Mouse (Mus musculus) lung, embryonic 15.5 days (tissue): ENCODE results near the gene Klhdc7b. TPM values are rescaled to one million over a fixed set of nuclear protein-coding genes. Genes with fewer than 3 reads are reported as not detected.

Experiments
- ATAC-seq: fragments of 200-750 bp; cut with Nextera tagmentation; 2 replicates; pipeline ENCODE4 v1.8.0; 2017; ENCODE audit warnings: moderate number of reproducible peaks, borderline replicate concordance; ENCODE audit not compliant: low FRiP score, low TSS enrichment; ENCODE audit errors: extremely low read depth
- H3K27ac ChIP-seq: fragments of 300-500 bp; sonication (generic); 2 replicates; pipeline ENCODE4 v1.5.1; 2015; ENCODE audit warnings: moderate library complexity, mild to moderate bottlenecking, inconsistent platforms
- H3K27me3 ChIP-seq: fragments of 300-500 bp; sonication (generic); 2 replicates; pipeline ENCODE4 v1.6.1; 2015; ENCODE audit warnings: inconsistent platforms
- H3K36me3 ChIP-seq: fragments of 300-500 bp; sonication (generic); 2 replicates; pipeline ENCODE4 v1.6.1; 2015; ENCODE audit warnings: inconsistent platforms
- H3K4me1 ChIP-seq: fragments of 300-500 bp; sonication (generic); 2 replicates; pipeline ENCODE4 v1.6.1; 2015; ENCODE audit warnings: inconsistent platforms
- H3K4me2 ChIP-seq: fragments of 300-500 bp; sonication (generic); 2 replicates; pipeline ENCODE4 v1.6.1; 2015; ENCODE audit warnings: inconsistent platforms, mild to moderate bottlenecking, moderate library complexity
- H3K4me3 ChIP-seq: fragments of 300-500 bp; sonication (generic); 2 replicates; pipeline ENCODE4 v1.5.1; 2015; ENCODE audit warnings: mild to moderate bottlenecking, inconsistent platforms
- H3K9ac ChIP-seq: fragments of 300-500 bp; sonication (generic); 2 replicates; pipeline ENCODE4 v1.6.1; 2015; ENCODE audit warnings: inconsistent platforms
- H3K9me3 ChIP-seq: fragments of 300-500 bp; sonication (generic); 2 replicates; pipeline ENCODE4 v1.6.1; 2016; ENCODE audit warnings: inconsistent platforms
- whole genome bisulfite sequencing: fragments of 180-500 bp; shearing (Covaris S2); methylation state at CpG from one replicate; pipeline ENCODE4 v1.1.7; 2015; 5-methylcytosine and 5-hydroxymethylcytosine counted together
- polyA plus RNA-seq: library from polyadenylated mRNA; unstranded; fragments of >200 nt; fragmentation: Nextera tagmentation; extraction: Ambion mirVana; gene quantifications from 2 replicates; pipeline ENCODE4 v1.2.1, GENCODE M21; 2015

The Klhdc7b gene
- polyA plus RNA-seq, 1 experiment from 2014 or later: not detected

GRCm38 (mm10) chr15:89355241-89356187, 29.2 kb upstream of the Klhdc7b start, which contains the start of the genes Lmf2 and Ncaph2:
Lmf2 (minus strand) TSS chr15:89355659.
Ncaph2 (plus strand) TSS chr15:89355719.
- Histone ChIP-seq H3K9ac (peak within 1 kb of the TSS; percentile 91), H3K4me1 (peaks cover 31% of the 10 kb centered on the region), H3K9me3 (no peaks in the 10 kb centered on the region), H3K36me3 (peaks cover 48% of the 10 kb centered on the region), H3K27ac (peak within 1 kb of the TSS; percentile 91), H3K27me3 (no peaks in the 10 kb centered on the region), H3K4me3 (peak within 1 kb of the TSS; percentile 81), H3K4me2 (peak within 1 kb of the TSS; percentile 77)
- WGBS: under 1% methylated on average over 63 of the region's 64 CpGs
- ATAC-seq: peak; percentile 91

DNA sequence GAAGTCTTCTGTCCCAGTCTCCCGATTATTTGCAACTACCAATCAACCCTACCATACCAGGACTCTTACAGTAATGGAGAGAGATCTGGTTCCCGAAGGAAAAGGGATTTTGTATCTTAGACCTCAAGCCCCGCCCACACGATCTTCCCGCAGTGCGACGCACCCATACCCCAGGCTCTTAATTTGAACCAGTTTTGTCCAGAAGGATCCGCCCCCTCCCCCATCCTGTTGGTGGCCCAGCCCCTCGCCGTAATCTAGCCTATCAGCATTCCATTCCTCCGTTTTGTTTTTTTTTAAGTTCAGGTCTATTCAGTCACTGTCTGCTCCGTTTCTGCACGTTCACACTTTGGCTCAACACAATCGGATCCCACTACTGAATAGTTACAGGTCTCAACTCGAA, 28.3 kb upstream of the Klhdc7b start:
- WGBS: under 1% methylated on average over 15 of the region's 15 CpGs
- Histone ChIP-seq H3K9me3 (no peaks in the 10 kb centered on the region), H3K4me1 (peaks cover 31% of the 10 kb centered on the region), H3K9ac (peak overlapping the region; percentile 91), H3K27ac (peak overlapping the region; percentile 91), H3K4me3 (peak overlapping the region; percentile 81), H3K4me2 (peak overlapping the region; percentile 55), H3K36me3 (peaks cover 48% of the 10 kb centered on the region), H3K27me3 (no peaks in the 10 kb centered on the region)
- peak; percentile 66; the same call in 1 of the 2 replicates for ATAC-seq

GRCm38 (mm10) chr15:89358784-89359183, 25.9 kb upstream of the Klhdc7b start:
- no peak overlapping the region for H3K4me3 ChIP-seq
- WGBS: 73% methylated on average over 3 of the region's 3 CpGs
- H3K9me3 ChIP-seq: no peaks in the 10 kb centered on the region
- no peak overlapping the region for H3K9ac ChIP-seq
- peaks cover 49% of the 10 kb centered on the region for H3K36me3 ChIP-seq
- no peaks in the 10 kb centered on the region for H3K27me3 ChIP-seq
- H3K4me2 ChIP-seq: no peak overlapping the region
- no peak overlapping the region for H3K27ac ChIP-seq
- ATAC-seq: no peak
- peaks cover 31% of the 10 kb centered on the region for H3K4me1 ChIP-seq

DNA sequence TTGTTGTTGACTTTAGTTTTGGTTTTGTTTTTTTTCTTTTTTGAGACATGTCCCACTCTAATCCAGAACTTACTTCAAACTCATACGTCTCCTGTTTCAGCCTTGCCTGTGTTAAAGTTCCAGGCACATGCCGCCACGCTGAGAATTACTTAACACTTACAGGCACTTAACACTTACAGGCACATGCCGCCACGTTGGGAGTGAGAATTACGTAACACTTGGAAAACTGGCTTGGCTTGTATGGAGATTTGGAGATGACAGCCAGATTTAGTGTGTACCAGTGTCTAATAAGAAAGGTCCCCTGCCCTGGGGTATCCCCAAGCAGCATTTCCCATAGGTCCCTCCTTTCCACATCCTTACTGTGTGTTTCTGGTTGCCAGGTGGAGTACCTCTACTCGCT, 21.7 kb upstream of the Klhdc7b start:
- Histone ChIP-seq H3K27ac (no peak overlapping the region), H3K9me3 (no peaks in the 10 kb centered on the region), H3K36me3 (peaks cover 87% of the 10 kb centered on the region), H3K4me2 (no peak overlapping the region), H3K9ac (no peak overlapping the region), H3K4me3 (no peak overlapping the region), H3K27me3 (no peaks in the 10 kb centered on the region), H3K4me1 (peaks cover 10% of the 10 kb centered on the region; the same call in 1 of the 2 replicates)
- WGBS: 71% methylated on average over 7 of the region's 7 CpGs
- ATAC-seq: no peak

GRCm38 (mm10) chr15:89365141-89365551, 19.6 kb upstream of the Klhdc7b start:
- Histone ChIP-seq H3K36me3 (peaks cover 99% of the 10 kb centered on the region), H3K4me2 (no peak overlapping the region), H3K27me3 (no peaks in the 10 kb centered on the region), H3K4me3 (no peak overlapping the region), H3K9me3 (no peaks in the 10 kb centered on the region), H3K27ac (no peak overlapping the region), H3K9ac (no peak overlapping the region), H3K4me1 (no peaks in the 10 kb centered on the region)
- no peak for ATAC-seq
- WGBS: 89% methylated on average over 4 of the region's 4 CpGs

DNA sequence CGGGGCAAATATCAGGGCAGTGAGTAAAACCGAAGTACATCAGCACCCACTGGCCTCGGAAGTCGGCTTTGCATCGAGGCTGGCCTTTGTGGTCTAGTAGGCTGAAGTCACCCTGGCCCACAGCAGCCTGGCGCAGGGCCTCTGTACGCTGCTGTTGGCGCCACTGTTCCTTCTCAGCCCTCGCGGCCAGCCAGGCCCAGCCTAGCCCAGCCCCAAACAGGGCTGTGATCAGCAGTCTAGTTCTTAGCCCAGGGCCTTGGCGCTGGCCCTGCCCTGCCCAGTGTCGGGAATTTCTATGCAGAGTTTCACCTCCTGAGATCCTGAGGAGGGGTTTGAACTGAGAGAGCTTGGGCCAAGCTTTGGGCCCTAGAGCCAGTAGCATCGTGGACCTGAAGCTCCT, 12.6 kb upstream of the Klhdc7b start:
- no peaks in the 10 kb centered on the region for H3K9me3 ChIP-seq
- peaks cover 57% of the 10 kb centered on the region for H3K36me3 ChIP-seq
- H3K4me2 ChIP-seq: no peak overlapping the region
- no peak for ATAC-seq
- no peak overlapping the region for H3K27ac ChIP-seq
- H3K4me1 ChIP-seq: peaks cover 15% of the 10 kb centered on the region
- no peak overlapping the region for H3K4me3 ChIP-seq
- H3K27me3 ChIP-seq: peaks cover 14% of the 10 kb centered on the region
- H3K9ac ChIP-seq: no peak overlapping the region
- WGBS: 83% methylated on average over 13 of the region's 13 CpGs

DNA sequence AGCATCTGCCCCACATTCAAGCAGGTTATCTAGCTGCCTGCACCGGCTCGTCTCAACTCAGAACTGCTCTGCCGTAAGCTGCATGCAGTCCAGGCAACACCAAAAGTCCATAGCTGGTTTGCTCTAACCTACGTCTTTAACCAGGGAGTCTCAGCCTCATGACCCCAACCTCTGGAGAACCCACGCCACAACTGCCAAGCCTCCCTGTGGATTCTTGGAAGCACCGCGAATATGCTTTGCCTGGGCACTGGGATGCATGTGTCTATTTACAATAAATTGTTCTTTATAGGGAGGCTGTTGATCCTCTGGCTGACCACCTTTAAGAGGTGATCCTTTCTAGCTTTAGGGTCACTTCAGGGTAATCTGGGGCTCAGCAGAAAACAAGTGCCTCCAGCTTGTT, 12.2 kb upstream of the Klhdc7b start:
- peak overlapping the region; percentile 93; the same call in 1 of the 2 replicates for H3K27ac ChIP-seq
- peaks cover 52% of the 10 kb centered on the region for H3K36me3 ChIP-seq
- H3K4me1 ChIP-seq: peaks cover 15% of the 10 kb centered on the region
- H3K4me3 ChIP-seq: peak overlapping the region; percentile 64; the same call in 1 of the 2 replicates
- H3K4me2 ChIP-seq: peak overlapping the region; percentile 84
- H3K27me3 ChIP-seq: peaks cover 19% of the 10 kb centered on the region
- no peaks in the 10 kb centered on the region for H3K9me3 ChIP-seq
- H3K9ac ChIP-seq: no peak overlapping the region
- 72% methylated on average over 7 of the region's 7 CpGs for WGBS
- no peak for ATAC-seq

- Histone ChIP-seq H3K9me3 (no peaks in the 10 kb centered on the region), H3K27ac (peak overlapping the region; percentile 93), H3K4me2 (peak overlapping the region; percentile 84), H3K4me3 (peak overlapping the region; percentile 64), H3K36me3 (peaks cover 46% of the 10 kb centered on the region), H3K4me1 (peaks cover 15% of the 10 kb centered on the region), H3K27me3 (peaks cover 25% of the 10 kb centered on the region), H3K9ac (peak overlapping the region; percentile 77)
- under 1% methylated on average over 35 of the region's 35 CpGs for WGBS
- peak; percentile 84 for ATAC-seq
These were observed 11.5 kb upstream of the Klhdc7b start for GRCm38 (mm10) chr15:89373027-89373761.

GRCm38 (mm10) chr15:89373762-89374248, 10.9 kb upstream of the Klhdc7b start, which contains the start of gene Sco2:
Sco2 (minus strand) TSS chr15:89373846.
- H3K36me3 ChIP-seq: peaks cover 39% of the 10 kb centered on the region
- no peaks in the 10 kb centered on the region for H3K9me3 ChIP-seq
- H3K4me3 ChIP-seq: peak within 1 kb of the TSS; percentile 64
- peaks cover 20% of the 10 kb centered on the region for H3K4me1 ChIP-seq
- ATAC-seq: peak; percentile 74
- peak within 1 kb of the TSS; percentile 93 for H3K27ac ChIP-seq
- H3K27me3 ChIP-seq: peaks cover 31% of the 10 kb centered on the region
- H3K9ac ChIP-seq: peak within 1 kb of the TSS; percentile 77
- peak within 1 kb of the TSS; percentile 84 for H3K4me2 ChIP-seq
- under 1% methylated on average over 42 of the region's 42 CpGs for WGBS

GRCm38 (mm10) chr15:89374340-89374739, 10.4 kb upstream of the Klhdc7b start:
- peak overlapping the region; percentile 93; the same call in 1 of the 2 replicates for H3K27ac ChIP-seq
- H3K9me3 ChIP-seq: no peaks in the 10 kb centered on the region
- peak overlapping the region; percentile 64 for H3K4me3 ChIP-seq
- peaks cover 34% of the 10 kb centered on the region for H3K36me3 ChIP-seq
- no peak for ATAC-seq
- peak overlapping the region; percentile 77 for H3K9ac ChIP-seq
- H3K4me1 ChIP-seq: peaks cover 25% of the 10 kb centered on the region
- 48% methylated on average over 9 of the region's 9 CpGs for WGBS
- H3K4me2 ChIP-seq: peak overlapping the region; percentile 84
- peaks cover 37% of the 10 kb centered on the region for H3K27me3 ChIP-seq

DNA sequence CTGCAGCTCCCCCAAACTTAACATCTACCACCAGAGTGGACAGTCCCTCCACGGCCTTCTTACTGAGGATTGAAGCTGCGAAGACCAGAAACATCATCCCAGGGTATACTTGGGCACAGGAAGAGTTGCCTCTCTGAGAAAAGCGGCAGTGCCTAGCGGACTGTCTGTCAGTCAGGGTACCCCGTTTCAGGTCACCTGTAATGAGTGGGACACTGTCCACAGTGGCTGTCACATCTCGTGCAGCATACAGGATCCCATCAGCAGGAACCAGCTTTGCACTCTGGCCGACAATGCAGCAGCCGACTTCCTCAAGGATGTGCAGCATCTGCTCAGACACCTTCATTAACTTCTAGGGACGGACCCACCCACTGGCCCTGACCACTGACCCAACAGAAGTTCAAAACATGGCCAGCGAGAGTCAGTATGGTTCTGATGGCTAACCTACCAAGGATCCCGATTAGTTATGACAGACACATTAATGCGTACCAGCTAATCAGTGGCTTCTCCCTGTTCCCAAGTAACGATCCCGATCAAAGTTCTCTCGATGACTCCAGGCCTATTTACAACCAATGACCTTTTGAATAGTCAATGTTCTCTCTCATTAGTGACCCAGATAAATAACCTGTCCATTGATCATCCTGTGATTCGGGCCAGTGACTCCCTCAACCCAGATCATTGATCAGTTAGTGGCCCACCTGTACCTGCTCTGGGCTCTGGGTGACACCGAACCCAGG, 9.7 kb upstream of the Klhdc7b start:
- H3K4me1 ChIP-seq: peaks cover 28% of the 10 kb centered on the region
- H3K36me3 ChIP-seq: peaks cover 28% of the 10 kb centered on the region
- no peaks in the 10 kb centered on the region for H3K9me3 ChIP-seq
- no peak overlapping the region for H3K4me3 ChIP-seq
- H3K9ac ChIP-seq: peak overlapping the region; percentile 77; the same call in 1 of the 2 replicates
- no peak for ATAC-seq
- H3K4me2 ChIP-seq: peak overlapping the region; percentile 84; the same call in 1 of the 2 replicates
- H3K27me3 ChIP-seq: peaks cover 42% of the 10 kb centered on the region
- 89% methylated on average over 17 of the region's 17 CpGs for WGBS
- H3K27ac ChIP-seq: no peak overlapping the region
